Mouse (Mus musculus) hindbrain, embryonic 15.5 days (tissue): ENCODE measurements at regions not wholly inside any gene's neighbourhood (a gene's known extent, or its start where the extent isn't known, plus 50 kb on each side); places are given as distances from the start of the nearest gene placed in this dataset.

Experiments used
- ATAC-seq: fragments of 200-750 bp; cut with Nextera tagmentation; 2 replicates; pipeline ENCODE4 v1.8.0; 2017; ENCODE audit warnings: low read depth, moderate number of reproducible peaks, moderate TSS enrichment; ENCODE audit not compliant: low FRiP score
- H3K27ac ChIP-seq: fragments of 300-500 bp; sonication (generic); replicated peaks from 2 replicates; pipeline ENCODE4 v1.5.1; 2015; ENCODE audit warnings: mild to moderate bottlenecking, inconsistent platforms
- H3K27me3 ChIP-seq: fragments of 300-500 bp; sonication (generic); 2 replicates; pipeline ENCODE4 v1.6.1; 2015; ENCODE audit warnings: control low read depth, inconsistent platforms
- H3K36me3 ChIP-seq: fragments of 300-500 bp; sonication (generic); 2 replicates; pipeline ENCODE4 v1.6.1; 2015; ENCODE audit warnings: control low read depth, inconsistent platforms
- H3K4me1 ChIP-seq: fragments of 300-500 bp; sonication (generic); replicated peaks from 2 replicates; pipeline ENCODE4 v1.6.1; 2015; ENCODE audit warnings: control low read depth, inconsistent platforms
- H3K4me2 ChIP-seq: fragments of 300-500 bp; sonication (generic); 2 replicates; pipeline ENCODE4 v1.6.1; 2015; ENCODE audit warnings: moderate library complexity, mild to moderate bottlenecking, inconsistent platforms
- H3K4me3 ChIP-seq: fragments of 300-500 bp; sonication (generic); 2 replicates; pipeline ENCODE4 v1.5.1; 2015; ENCODE audit warnings: mild to moderate bottlenecking, inconsistent platforms
- H3K9ac ChIP-seq: fragments of 300-500 bp; sonication (generic); 2 replicates; pipeline ENCODE4 v1.6.1; 2015; ENCODE audit warnings: inconsistent platforms
- H3K9me3 ChIP-seq: fragments of 300-500 bp; sonication (generic); 2 replicates; pipeline ENCODE4 v1.6.1; 2016; ENCODE audit warnings: control low read depth, inconsistent platforms
- WGBS: fragments of 180-500 bp; shearing (Covaris S2); methylation state at CpG from one replicate; pipeline ENCODE4 v1.1.7; 2015; 5-methylcytosine and 5-hydroxymethylcytosine counted together

DNA sequence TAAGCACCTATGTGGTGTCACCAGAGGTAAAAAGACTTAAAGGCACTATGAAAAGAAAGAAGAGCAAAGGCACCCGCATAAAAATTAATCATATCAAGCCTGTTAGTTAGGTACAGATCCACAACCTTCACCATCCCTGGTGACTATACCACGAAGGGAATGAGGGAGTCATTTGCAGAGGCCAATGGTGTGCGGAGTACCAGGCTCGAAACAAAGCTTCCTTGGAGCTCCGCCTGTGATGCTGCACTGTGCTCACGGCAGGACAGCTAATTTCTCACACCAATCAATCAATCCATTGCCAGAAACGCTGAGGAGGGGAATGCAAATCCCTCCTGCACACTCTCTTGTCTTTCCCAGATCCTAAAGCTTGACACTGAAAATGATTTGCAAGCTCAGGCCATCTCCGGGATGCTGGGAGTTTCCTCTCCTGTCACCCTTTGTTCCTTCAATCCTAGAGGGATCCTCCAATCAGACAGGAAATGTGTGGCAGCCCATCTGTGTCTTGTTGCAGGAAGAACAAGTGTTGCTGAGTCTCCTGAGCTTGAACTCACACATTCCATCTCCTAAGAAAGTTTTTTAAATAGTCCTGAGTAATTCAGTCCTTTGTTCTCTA lies 653.6 kb downstream of the Diaph3 start:
- no peak for ATAC-seq
- 29% methylated on average over 8 of the region's 8 CpGs for WGBS
- Histone ChIP-seq H3K27ac (no peak overlapping the region), H3K27me3 (no peaks in the 10 kb centered on the region), H3K4me2 (no peak overlapping the region), H3K36me3 (no peaks in the 10 kb centered on the region), H3K9me3 (no peaks in the 10 kb centered on the region), H3K4me1 (peaks cover 25% of the 10 kb centered on the region), H3K9ac (no peak overlapping the region), H3K4me3 (no peak overlapping the region)

DNA sequence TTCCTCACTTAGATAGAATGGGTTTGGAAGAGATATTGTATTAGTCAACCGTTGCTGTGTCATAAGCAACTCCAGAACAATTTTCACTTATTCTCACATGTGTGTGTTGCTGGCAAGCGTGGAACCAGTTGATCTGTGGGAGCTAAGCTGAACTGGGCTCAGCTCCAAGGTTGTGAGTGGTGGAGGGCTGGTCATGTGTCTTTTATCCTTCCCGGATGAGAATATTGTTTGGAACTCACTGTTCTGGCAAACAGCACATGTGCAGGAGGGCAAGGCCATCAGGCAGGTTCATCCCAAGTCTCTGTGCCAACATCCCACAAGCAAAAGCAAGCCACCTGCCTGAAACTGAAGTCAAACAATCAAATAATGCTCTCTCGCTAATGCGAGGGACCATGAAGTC lies 656.8 kb downstream of the Diaph3 start:
- no peaks in the 10 kb centered on the region for H3K27me3 ChIP-seq
- 75% methylated on average over 5 of the region's 5 CpGs for WGBS
- 0 out of 2 replicates have a peak, but pooled peaks have one; percentile 27 for ATAC-seq

GRCm38 (mm10) chr14:86473604-86474003 lies 667.4 kb downstream of the Diaph3 start:
- no peaks in the 10 kb centered on the region for H3K36me3 ChIP-seq
- no peak overlapping the region for H3K9ac ChIP-seq
- no peaks in the 10 kb centered on the region for H3K9me3 ChIP-seq
- no peaks in the 10 kb centered on the region for H3K27me3 ChIP-seq
- ATAC-seq: no peak
- no peaks in the 10 kb centered on the region for H3K4me1 ChIP-seq
- WGBS: 90% methylated on average over 1 of the region's 1 CpGs
- no peak overlapping the region for H3K4me2 ChIP-seq
- no peak overlapping the region for H3K4me3 ChIP-seq
- no peak overlapping the region for H3K27ac ChIP-seq

More for the DNA sequence above, 656.8 kb downstream of the Diaph3 start:
- H3K4me2 ChIP-seq: no peak overlapping the region
- no peak overlapping the region for H3K4me3 ChIP-seq
- H3K4me1 ChIP-seq: peaks cover 8% of the 10 kb centered on the region
- H3K27ac ChIP-seq: no peak overlapping the region
- no peaks in the 10 kb centered on the region for H3K9me3 ChIP-seq
- no peaks in the 10 kb centered on the region for H3K36me3 ChIP-seq
- no peak overlapping the region for H3K9ac ChIP-seq

GRCm38 (mm10) chr14:86470462-86470861 lies 670.6 kb downstream of the Diaph3 start:
- H3K36me3 ChIP-seq: no peaks in the 10 kb centered on the region
- no peak overlapping the region for H3K9ac ChIP-seq
- H3K4me3 ChIP-seq: no peak overlapping the region
- H3K27ac ChIP-seq: no peak overlapping the region
- 71% methylated on average over 4 of the region's 4 CpGs for WGBS
- no peak for ATAC-seq
- H3K4me1 ChIP-seq: no peaks in the 10 kb centered on the region
- no peaks in the 10 kb centered on the region for H3K9me3 ChIP-seq
- no peaks in the 10 kb centered on the region for H3K27me3 ChIP-seq
- no peak overlapping the region for H3K4me2 ChIP-seq

DNA sequence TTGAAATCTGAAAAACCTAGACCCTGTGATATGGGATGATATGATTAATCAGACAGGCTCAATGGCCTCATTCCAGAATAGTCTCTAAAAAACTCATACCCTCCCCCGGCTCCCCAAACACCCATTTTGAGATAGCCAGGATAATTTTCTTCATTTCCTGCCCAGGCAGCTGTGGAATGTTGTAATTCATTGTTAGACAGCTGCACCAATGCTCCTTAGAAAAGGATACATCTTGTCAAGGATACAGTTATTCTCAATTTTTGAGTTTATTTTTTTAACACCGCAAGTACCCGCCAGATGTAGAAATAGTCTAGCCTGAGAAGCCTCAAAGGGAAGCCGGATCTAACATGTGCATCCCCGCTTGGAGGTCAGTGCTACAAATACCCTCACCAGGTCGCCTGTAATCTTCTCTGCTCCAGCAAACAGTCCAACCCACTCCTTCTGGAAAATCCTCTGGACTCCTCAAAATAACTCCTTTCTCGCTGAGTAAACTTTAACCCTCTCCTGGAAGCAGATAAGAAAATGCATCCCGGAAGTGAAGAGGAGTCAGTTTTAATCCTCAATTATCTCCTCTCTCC lies 673.1 kb downstream of the Diaph3 start:
- Histone ChIP-seq H3K36me3 (no peaks in the 10 kb centered on the region), H3K27ac (no peak overlapping the region), H3K4me1 (no peaks in the 10 kb centered on the region), H3K4me3 (no peak overlapping the region), H3K4me2 (no peak overlapping the region), H3K9ac (no peak overlapping the region), H3K27me3 (no peaks in the 10 kb centered on the region), H3K9me3 (no peaks in the 10 kb centered on the region)
- ATAC-seq: no peak
- 70% methylated on average over 8 of the region's 8 CpGs for WGBS

DNA sequence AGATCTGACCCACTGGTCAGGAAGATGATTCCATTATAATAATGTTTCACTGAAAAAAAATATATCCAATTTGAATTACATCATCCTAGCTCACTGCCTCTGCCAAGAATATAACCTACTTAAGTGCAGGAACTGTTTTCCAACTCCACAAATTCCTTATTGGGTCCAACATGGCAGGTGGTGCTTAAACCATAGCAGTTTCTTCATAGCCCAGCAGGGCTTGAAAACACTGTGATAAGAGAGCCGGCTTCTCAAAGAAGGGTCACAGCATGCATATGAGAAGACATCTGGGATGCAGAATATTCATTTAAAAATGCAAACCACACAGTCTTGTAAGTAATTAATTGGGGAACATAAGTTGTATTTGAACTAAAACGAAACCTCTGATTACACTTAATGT lies 677.6 kb downstream of the Diaph3 start:
- no peaks in the 10 kb centered on the region for H3K9me3 ChIP-seq
- H3K27ac ChIP-seq: no peak overlapping the region
- no peak for ATAC-seq
- 60% methylated on average over 2 of the region's 2 CpGs for WGBS
- H3K4me2 ChIP-seq: no peak overlapping the region
- H3K9ac ChIP-seq: no peak overlapping the region
- H3K4me1 ChIP-seq: no peaks in the 10 kb centered on the region
- H3K27me3 ChIP-seq: no peaks in the 10 kb centered on the region
- H3K4me3 ChIP-seq: no peak overlapping the region
- H3K36me3 ChIP-seq: no peaks in the 10 kb centered on the region

GRCm38 (mm10) chr14:86453142-86453541 lies 687.9 kb downstream of the Diaph3 start:
- Histone ChIP-seq H3K27ac (no peak overlapping the region), H3K27me3 (no peaks in the 10 kb centered on the region), H3K4me3 (no peak overlapping the region), H3K4me1 (no peaks in the 10 kb centered on the region), H3K36me3 (no peaks in the 10 kb centered on the region), H3K9me3 (no peaks in the 10 kb centered on the region), H3K4me2 (no peak overlapping the region), H3K9ac (no peak overlapping the region)
- WGBS: 88% methylated on average over 2 of the region's 2 CpGs
- no peak for ATAC-seq

DNA sequence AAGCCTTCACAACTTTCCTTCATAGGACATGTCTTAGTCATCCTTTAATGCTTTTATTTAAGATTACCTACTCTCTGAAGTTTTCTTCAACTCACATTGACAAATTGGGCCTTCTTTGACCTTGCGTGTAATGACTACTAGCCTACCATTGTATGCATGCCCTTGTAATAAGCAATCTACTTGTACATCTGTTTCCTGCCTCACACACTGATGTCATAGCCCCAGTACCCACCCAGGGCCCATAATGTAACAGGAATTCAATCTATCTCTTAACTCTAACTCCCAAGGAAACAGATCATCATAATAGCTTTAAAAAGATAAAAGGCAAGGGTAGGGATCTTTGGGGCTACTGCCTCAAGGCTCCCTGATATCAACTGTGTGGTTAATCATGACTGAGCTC lies 690.4 kb downstream of the Diaph3 start:
- no peak overlapping the region for H3K27ac ChIP-seq
- no peaks in the 10 kb centered on the region for H3K36me3 ChIP-seq
- H3K9ac ChIP-seq: no peak overlapping the region
- no peaks in the 10 kb centered on the region for H3K4me1 ChIP-seq
- H3K27me3 ChIP-seq: no peaks in the 10 kb centered on the region
- no peaks in the 10 kb centered on the region for H3K9me3 ChIP-seq
- H3K4me3 ChIP-seq: no peak overlapping the region
- H3K4me2 ChIP-seq: no peak overlapping the region
- WGBS: 94% methylated on average over 1 of the region's 1 CpGs
- ATAC-seq: no peak

GRCm38 (mm10) chr14:86445139-86445538 lies 695.9 kb downstream of the Diaph3 start:
- WGBS: 83% methylated on average over 4 of the region's 4 CpGs
- no peak overlapping the region for H3K27ac ChIP-seq
- H3K9ac ChIP-seq: no peak overlapping the region
- no peaks in the 10 kb centered on the region for H3K36me3 ChIP-seq
- no peak overlapping the region for H3K4me3 ChIP-seq
- H3K27me3 ChIP-seq: no peaks in the 10 kb centered on the region
- no peak for ATAC-seq
- no peaks in the 10 kb centered on the region for H3K4me1 ChIP-seq
- no peaks in the 10 kb centered on the region for H3K9me3 ChIP-seq
- no peak overlapping the region for H3K4me2 ChIP-seq

GRCm38 (mm10) chr14:86443921-86444835 lies 696.9 kb downstream of the Diaph3 start:
- 26% methylated on average over 5 of the region's 5 CpGs for WGBS
- no peak overlapping the region for H3K4me3 ChIP-seq
- no peaks in the 10 kb centered on the region for H3K9me3 ChIP-seq
- no peak for ATAC-seq
- no peak overlapping the region for H3K27ac ChIP-seq
- H3K36me3 ChIP-seq: no peaks in the 10 kb centered on the region
- H3K4me1 ChIP-seq: no peaks in the 10 kb centered on the region
- H3K4me2 ChIP-seq: no peak overlapping the region
- H3K9ac ChIP-seq: no peak overlapping the region
- H3K27me3 ChIP-seq: no peaks in the 10 kb centered on the region

- H3K9me3 ChIP-seq: no peaks in the 10 kb centered on the region
- no peaks in the 10 kb centered on the region for H3K36me3 ChIP-seq
- no peak overlapping the region for H3K4me3 ChIP-seq
- H3K4me1 ChIP-seq: no peaks in the 10 kb centered on the region
- no peak overlapping the region for H3K9ac ChIP-seq
- no peaks in the 10 kb centered on the region for H3K27me3 ChIP-seq
- WGBS: 74% methylated on average over 9 of the region's 9 CpGs
- no peak overlapping the region for H3K27ac ChIP-seq
- H3K4me2 ChIP-seq: no peak overlapping the region
- ATAC-seq: no peak
Measured at GRCm38 (mm10) chr14:86441895-86442679, 698.9 kb downstream of the Diaph3 start.

GRCm38 (mm10) chr14:86437383-86437782 lies 703.7 kb downstream of the Diaph3 start:
- Histone ChIP-seq H3K27ac (no peak overlapping the region), H3K4me2 (no peak overlapping the region), H3K9ac (no peak overlapping the region), H3K36me3 (no peaks in the 10 kb centered on the region), H3K9me3 (no peaks in the 10 kb centered on the region), H3K4me3 (no peak overlapping the region), H3K4me1 (no peaks in the 10 kb centered on the region), H3K27me3 (no peaks in the 10 kb centered on the region)
- 83% methylated on average over 3 of the region's 3 CpGs for WGBS
- ATAC-seq: no peak
